Mouse (Mus musculus) spleen, adult 18-20 months (tissue): ENCODE measurements around the gene Khdc3.
"Not testable (repeated sequence)": the region's sequence is repeated elsewhere in the genome, so short reads cannot be mapped to it uniquely, and the experiment has no call there.

Experiments used
- DNase-seq, 2 experiments: peaks; one replicate each; pipeline ENCODE4 v3.0.0; 2022; ENCODE audit warnings: mixed read lengths in 2 of 2

Gene Khdc3

DNA sequence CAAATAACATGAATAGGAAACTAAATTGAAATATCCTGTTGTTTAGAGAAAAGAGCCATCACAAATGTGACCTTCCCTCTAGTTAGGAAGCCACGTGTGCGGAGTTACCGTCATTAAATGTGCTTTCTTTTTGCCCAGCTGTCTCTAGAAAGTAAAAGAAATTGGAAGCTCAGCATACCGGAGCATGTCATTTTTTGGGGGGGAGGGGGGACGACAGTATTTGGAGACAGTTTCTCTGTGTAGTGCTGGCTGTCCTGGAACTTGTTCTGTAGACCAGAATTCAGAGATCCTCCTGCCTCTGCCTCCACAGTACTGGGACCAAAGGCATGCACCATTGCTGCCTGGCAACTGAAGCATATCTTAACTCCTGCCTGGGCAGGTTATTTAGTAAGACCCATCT, at the start of gene Khdc3:
Gene Khdc3, plus strand, starts transcription at position 301 of the 400 bp plus-strand sequence.
- no peak for DNase-seq

DNA sequence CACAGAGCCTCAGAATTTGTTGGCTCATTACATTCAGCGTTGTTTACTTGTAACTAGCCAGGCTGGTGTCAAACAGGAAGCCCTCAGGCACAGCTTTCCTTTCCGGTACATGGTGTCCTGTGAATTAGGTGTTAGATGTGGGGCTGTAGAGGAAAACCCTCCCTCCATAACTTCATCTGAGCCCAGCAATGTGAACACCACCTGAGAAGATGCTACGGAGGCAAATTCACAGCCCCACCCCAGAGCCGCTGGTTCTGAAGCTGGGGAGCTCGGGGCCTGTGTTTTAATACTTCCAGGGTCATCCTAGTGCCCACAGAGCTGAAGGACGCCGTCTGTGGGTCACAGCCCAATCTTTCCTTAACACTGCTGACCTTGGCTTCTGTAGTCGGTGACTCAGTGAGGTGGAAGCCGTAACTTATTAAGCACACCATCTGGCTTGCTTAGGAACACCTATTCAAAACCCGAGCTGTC, 46.2 kb upstream of the Khdc3 start:
- no peak for DNase-seq

DNA sequence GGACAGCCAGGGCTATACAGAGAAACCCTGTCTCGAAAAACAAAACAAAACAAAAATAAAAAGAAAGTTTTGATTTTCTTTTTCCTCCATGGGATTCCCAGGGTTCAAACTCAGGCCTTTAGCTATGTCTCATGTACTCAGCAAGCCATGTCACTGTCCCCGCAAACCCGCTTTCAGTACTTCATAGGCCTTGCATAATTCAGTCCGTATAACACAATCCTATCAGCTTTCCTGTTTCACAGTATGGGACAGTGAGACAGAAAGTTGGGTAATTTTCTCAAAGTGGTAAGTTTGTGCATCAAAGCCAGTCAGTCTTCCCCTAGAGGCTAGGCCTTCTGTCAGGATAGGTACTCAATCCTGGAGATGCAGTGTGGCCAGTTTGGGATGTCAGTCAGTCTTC, 42.4 kb upstream of the Khdc3 start:
- DNase-seq, result no peak

DNA sequence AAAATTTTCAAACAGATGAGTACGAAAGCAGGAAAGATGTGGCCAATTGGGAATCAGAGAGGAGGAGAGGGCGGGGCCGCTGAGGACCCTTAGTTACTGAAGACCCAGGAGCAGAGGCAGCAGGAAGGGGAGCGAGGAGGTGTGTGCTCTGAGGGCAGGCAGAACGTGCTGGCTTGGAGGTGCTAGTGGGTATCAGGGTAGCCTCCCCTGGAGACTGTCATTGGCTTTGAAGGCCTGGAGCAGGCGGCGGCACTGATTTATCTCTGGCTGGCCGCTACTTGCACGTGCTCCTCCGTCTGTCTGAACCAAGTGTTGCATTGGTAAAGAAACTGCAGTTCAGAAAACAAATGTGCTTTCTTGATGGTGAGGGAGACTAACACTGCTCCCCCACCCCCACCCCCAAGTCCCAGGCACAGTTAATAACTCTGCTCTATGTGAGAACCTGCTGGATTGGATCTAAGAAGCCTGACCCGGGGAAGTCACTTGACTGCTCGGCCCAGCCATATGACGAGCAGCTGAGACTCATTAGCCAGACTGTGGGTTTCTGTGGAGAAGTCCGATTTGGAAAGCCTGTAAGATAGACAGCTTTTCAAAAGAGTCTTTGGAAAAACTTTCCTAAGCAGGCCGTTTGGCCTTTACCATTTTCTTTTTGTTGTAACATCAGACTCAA, 37.9 kb upstream of the Khdc3 start:
- no peak for DNase-seq

DNA sequence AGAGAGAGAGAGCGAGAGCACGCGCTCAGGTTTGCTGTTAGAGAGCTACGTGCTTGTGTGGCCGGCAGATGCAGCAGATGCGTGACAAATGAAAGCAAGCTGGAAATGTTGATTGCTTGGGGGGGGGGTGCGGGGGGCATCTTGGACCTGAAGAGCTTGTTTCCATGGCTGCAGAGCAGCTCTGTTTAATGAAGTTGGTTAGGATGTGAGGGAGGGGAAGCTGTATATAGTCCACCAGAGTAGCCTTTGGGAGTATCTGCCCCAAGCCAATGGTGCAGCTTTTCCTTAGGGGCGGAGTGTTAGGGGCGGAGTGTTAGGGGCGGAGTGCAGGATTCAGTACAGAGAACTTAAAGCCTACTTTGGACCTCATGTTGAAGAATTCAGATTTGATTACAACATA, 34.5 kb upstream of the Khdc3 start:
- no peak for DNase-seq

DNA sequence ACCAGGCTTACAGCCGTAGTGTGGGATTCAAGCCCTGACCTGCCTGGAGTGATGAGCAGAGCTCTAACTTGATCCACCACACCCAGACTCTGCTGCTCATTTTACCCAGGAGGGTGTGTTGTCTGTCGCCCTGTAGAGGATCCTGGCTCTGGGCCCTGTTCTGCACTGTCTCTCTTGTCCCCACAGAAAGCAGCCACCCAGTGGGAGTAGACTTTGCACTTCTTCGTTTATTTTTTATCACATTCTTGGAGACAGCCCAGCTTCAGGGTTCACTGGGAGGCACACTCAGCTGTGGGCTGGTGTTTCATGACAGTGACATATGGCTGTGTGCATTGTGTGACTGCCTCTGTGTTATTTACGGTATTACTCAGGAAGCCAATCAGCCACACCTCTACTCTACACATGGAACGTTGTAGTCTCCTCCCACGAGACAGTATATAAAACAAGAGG, 33.4 kb upstream of the Khdc3 start:
- DNase-seq, result no peak

DNA sequence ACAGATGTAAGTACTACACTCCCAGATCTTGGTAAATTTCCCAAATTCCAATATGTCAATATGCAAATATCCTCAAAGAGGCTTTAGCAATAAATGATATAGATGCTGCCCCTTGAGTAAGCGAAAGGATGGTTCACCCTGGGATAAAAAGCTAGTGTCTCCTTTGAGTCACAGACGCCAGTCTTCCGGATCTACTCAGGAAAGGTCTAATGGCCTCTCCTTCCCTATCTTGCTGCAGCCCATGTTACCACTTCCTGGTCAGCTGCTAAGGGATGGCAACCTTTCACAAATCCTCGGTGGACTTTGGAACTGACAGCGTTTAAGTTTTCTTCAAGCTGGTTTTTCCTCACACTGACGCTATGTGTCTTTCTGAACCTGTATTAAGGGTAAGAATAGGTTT, 32.9 kb upstream of the Khdc3 start:
- no peak for DNase-seq

DNA sequence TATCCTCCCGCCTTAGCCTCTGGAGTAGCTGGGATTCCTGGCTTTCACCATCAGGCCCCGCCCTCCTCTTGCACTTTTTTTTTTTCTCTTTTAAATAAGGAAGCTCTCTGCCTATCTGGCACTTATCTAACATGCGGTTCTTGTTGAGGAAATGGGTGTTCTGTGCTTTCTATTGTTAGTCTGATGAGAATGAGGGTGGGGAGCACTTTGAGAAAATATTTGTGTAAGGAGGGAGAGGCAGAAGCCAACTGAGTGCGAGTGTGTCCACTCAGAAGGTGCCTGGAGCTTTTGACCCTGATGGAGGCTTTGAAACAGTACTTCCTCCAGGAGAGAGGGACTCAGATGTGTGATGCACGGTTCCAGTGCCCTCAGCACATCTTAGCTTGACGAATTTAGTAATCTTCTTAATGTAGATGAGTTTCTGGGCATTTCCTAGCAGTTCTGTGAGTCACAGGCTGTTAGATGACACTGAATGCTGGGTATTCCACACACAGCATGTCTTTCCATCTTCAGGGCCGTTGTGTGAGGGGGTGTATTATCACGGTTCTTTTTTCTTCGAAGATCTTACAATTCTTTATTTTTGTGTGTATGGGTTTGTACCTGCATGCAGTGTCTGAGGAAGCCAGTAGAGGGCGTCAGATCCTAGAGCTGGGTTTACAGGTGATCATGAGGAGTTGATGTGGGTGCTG, 30.5 kb upstream of the Khdc3 start:
- DNase-seq, result no peak

DNA sequence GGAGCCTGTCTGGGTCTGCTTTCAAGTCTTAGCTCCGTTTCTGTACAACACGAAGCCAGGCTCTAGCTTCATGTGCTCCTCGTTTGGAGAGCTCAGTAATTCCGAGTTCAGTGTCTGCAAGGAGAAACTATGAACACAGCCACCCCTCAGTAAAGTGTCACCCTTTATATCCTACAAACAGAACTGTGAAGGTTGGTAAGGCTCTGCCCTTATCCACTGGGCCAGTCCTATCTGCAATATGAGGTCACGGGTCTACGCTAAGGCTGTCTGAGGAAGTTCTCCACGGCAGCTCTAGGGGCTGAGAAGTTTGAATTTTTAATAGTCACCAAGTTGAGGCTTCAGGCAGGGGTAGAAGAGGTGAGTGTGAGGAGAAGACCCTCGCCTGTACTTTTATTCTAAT, 29.2 kb upstream of the Khdc3 start:
- DNase-seq, result no peak

DNA sequence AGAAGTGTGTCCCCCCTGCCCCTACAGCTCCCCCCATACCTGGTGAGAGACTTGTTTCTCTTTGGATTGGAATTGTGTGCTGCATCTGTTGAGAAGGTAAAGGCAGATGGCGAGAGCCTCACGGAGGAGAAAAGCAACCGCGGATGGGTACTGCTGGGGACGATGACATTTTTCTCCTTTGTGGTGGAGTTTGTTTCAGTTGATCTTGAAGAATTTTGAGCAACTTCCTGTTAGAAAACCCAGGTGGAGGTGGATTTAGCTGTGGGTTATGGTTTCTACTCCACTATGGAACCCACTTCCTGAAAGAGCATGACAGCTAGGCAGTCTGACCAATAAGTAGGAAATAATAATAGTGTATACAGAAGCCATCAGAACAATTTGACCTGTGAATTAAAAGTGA, 28.5 kb upstream of the Khdc3 start:
- DNase-seq, result no peak

DNA sequence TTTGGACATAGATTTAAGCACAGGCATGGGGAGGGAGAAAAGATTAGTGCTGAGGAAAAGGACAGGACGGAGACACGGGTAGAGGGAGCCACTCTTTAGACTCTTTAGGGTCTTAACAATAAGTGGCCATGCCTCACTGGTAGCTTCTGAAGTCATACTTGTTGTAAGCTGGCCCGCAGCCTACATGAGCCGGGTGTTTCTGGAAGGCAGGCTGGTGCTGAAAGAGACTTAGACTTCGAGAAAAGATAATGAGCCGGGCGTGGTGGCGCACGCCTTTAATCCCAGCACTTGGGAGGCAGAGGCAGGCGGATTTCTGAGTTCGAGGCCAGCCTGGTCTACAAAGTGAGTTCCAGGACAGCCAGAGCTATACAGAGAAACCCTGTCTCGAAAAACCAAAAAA, 22.3 kb upstream of the Khdc3 start:
- not testable (repeated sequence) for DNase-seq

DNA sequence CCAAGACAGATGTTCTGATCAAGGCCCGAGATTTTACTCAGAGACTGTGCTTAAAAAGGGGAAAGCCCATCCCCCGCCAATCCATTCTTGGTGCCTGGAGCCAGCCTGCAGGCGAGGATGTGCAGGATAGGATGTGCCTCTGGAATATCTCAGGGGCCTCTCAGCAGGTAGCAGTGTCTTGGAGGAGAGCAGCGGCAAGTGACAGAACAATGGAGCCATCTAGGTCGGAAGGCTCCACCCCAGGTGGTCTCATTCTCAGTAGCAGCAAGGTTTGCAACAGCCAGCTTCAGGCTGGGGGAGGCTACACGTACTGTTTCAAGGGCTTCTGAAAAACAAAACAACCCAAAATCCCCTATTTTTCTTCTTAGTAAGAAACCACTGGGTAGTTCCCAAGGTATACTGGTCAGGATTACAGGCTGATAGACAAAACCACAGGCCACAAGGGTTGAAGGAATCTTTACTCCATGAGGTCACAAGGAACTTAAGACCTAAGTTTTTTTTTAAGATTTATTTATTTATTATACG, 21.8 kb upstream of the Khdc3 start:
- no peak for DNase-seq

DNA sequence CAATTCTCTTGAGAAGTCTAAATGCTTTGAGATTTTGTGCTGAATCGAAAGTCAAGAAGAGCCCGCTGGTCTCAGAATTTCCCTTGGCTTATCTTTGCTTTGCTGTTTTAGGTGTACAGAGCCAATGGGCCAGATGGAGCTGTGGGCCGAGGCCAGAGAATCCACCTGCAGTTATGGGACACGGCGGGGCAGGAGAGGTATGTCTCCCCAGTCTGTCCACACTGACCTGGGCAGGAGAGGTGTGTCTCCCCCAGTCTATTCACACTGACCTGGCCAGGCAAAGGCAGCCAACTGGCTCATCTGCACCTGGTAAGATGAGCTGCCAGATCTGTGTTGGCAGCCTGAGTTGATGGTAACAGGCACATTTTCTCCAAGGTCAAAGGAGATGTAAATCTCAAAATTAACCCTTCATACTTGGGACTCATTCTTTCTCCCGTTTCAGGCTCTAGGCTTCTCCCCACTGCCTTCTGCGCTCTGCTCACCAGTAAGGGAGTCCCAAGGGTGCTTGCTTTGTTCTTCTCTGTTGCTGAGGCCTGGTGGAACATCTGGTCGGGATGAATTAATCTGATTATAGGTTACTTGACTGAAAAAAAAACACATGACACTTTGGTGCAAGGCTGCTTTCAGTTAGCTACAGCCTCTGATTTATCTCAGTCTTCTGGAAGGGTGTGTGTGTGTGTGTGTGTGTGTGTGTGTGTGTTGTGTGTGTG, 19.2 kb upstream of the Khdc3 start:
- no peak for DNase-seq

DNA sequence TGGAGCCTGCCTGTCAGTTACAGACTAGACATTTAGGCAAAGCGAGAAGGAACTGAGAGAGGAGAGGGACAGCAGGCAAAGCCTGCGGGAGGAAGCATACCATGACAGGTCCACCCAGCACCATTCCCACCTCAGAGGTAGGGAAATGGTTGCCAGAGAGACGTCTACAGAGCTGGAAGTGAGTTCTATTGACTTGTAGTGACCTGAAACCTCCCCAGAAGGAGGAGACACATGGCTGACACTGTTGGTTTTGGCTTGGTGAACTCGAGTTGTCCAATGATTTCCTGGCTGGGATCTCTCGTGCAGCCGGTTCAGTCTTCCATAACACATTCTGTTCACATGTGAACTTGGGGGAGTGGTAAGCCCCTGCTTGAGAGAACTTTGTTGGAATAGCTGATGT, 17.7 kb upstream of the Khdc3 start:
- DNase-seq, result no peak

DNA sequence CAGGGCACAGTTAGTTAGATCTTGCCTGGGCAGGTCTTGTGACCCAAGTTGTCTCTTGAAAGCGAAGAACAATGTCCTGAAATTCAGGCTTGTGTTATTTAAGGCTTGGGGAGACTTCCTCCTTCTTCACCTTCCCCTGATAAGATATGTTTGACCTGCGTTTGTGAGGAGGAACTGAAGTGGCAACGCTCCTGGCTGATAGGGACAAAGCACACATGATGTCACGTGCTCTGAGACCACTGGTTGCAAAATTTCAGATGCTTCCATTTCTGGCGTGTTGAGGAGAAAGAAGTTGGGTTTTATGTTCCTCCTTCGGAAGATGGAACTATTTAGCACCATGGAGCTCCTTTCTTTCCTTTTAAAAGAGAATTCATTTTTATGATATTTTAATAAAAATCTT, 15.8 kb upstream of the Khdc3 start:
- DNase-seq, result no peak

DNA sequence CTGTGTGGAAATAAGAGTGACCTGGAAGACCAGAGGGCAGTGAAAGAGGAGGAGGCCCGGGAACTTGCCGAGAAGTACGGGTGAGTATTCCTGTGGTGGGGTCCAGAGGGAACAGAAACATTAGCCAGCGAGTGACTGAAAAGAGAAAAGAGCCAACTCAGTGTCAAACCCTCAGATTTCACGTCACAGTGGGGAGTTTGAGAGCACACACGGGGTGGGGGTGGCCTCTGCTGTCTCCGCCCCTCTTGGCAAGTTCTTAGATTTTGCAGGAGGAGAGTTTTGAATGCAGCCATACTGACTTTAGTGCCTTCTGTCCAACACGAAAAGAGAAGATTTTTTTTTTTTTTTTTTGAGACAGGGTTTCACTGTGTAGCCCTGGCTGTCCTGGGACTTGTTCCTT, 14.5 kb upstream of the Khdc3 start:
- DNase-seq, result no peak

DNA sequence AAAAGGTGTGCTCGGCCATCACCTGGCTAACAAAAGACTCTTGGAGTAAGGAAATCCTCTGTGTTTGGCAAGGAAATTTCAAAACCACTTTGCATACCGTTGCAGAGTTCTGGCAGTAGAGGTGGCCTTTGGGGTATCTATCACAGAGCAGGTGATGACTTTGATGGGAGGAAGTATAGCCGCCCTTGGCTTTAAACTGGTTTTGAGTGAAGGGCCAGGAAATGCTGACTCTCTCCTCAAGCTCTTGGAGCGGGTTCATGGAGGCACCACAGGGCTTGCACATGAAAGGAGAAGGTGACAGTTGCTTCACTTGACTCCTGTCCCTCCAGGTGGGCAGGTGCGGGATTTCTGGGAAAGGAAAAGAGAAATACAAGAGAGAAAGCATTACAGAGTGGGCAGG, 14.1 kb upstream of the Khdc3 start:
- DNase-seq, result no peak

DNA sequence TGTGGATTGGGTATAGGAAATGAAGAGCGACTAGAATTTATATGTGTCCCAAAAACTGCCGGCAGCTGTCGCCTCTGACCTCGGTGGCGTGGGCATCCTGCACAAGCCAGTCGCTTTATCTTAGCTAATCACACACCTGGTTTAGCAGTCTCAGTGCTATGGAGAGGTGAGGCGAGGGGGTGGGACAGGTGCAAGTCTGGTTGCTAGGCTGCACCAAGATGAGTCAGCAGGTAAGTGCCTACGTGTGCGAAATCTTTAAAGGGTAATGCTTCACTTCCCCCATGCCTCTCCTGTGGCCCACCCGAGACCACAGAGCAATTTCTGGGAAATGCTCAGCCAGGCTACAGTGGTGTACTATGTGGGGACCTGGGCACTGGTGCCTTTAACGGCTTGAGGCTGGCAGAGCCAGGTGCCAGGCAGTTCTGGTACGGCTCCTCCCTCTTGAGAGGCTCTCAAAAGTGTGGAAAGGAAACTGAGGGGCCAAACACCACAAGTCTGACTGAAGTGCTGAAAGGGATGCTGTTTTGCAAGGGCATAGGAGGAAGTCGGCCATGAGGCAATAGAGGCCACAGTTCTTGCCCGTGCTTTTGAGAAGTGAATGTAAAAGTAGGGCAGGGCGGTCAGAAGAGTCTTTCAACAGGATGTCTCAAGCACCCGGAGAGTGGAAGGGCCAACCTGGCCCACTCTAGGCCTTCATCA, 12.3 kb upstream of the Khdc3 start:
- DNase-seq, result peak; percentile 14 to 18

DNA sequence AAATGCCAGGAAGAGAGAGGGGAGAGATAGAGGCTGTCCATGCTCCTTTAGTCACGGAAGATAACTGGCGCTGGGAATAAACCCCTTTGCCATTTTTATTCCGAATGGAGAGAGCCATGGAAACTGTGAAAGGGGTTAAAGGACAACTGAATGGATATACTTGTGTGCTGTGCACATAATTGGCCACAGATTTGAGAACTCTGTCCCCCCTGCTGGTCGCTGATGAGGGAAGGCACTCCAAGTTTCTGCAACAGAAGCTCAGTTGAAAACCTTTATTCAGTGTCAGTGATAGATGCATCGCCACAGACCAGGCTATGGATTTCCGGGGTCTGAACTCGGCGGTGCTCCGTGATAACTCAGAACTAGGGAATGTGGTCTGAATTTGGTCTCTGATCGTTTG, 11.5 kb upstream of the Khdc3 start:
- DNase-seq, result no peak

DNA sequence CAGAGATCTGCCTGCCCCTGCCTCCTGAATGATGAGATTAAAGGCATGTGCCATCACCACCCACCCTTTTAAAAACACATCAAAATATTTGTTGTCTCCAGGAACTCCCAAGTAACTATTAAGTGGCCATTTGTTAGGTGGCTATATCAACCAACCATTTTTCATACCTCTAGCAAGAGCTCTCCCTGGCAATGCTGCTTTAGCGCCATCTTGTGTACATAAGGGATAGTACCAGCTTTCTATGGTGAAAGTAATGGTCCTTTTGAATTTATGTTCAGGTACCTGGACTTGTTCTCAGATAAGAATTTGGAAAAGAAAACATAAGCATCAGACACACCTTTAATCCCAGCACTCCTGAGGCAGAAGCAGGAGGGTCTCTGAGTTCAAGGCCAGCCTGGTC, 9.9 kb upstream of the Khdc3 start:
- DNase-seq, result no peak

DNA sequence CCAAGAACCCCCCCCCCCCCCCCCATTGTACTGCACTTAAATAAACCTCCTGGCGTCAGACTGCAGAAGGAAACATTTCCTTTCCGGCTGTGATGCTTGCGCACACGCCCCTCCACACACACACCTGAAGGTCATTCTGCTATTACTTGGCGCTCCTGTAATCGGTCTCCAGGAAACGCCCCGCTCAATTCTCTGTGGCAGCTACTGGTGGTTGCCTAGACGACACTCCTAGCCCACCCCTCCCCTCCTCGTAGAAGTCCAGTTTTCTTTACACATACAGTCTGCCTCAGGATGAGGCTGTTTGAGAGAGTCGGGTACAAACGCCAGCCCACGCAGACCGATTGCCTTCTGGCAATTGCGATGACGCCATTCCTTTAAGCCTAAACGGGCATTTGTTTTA, 7.1 kb upstream of the Khdc3 start:
- no peak for DNase-seq

DNA sequence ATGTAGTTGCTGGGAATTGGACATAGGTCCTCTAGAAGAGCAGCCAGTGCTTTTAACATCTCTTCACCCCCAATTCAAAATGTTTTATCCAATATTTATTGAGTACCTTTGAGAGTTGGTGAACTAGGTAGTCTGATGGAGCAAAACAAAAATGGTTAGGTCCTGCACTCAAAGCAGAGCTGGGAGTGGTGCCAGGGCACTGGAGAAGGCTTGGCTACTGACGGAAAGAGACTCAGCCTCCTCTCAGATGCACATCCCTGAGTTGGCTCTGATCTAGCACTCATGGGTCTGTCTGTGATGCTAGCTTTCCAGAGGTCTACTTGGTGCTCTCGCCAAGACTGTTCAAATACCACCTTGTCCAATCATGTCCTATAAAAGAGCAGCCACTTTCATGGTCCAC, 3.7 kb upstream of the Khdc3 start:
- DNase-seq, result no peak

DNA sequence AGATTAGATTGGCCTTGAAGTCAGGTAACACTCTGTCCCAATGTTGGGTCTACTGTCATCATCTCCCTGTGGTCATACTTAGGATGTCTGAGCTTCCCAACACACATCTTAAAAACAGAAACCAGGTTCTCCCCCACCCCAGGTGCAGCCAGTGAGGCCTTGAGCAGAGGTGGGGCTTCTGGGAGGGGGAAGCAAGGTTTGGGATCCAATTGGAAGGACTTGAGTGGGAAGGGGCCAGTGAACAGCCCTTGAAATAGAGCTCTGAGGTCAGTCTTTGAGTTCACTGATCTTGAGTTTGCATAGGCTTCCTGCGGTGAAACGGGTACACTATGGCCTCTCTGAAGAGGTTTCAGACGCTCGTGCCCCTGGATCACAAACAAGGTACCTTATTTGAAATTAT, 545 bp downstream of the Khdc3 start, which contains the start of gene Gm20509:
Gene Gm20509, plus strand, starts transcription at position 290 of the 400 bp plus-strand sequence.
- DNase-seq, result no peak
